Mouse (Mus musculus): Measurements from ENCODE around the gene Tspan33.

DNA sequence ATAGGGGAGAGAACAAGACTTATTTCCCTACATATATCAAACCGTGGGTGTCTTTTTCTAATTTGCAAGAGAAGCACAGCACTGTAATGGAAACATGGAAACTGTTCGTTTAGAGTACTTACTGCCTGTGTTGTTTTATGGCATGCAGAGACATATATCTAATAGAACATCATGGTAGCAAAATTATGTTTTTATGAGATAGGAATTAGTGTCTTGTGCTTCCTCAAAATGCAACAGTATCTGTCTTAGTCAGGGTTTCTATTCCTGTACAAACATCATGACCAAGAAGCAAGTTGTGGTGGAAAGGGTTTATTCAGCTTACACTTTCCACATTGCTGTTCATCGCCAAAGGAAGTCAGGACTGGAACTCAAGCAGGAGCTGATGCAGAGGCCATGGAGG is 8.1 kb downstream of the Tspan33 start:
- no peak for TF ChIP-seq CTCF (IDR thresholded peaks at IDR 0.05)
- no peak for TF ChIP-seq EP300 (IDR thresholded peaks at IDR 0.05)

Measured in lung, postnatal 0 days (tissue).